Mouse (Mus musculus): ENCODE data around the gene Adamts2. TPM values are rescaled to one million over a fixed set of nuclear protein-coding genes. Genes with fewer than 3 reads are reported as not detected.

Adamts2 gene
- polyA plus RNA-seq, 1 experiment: 2.9 TPM

DNA sequence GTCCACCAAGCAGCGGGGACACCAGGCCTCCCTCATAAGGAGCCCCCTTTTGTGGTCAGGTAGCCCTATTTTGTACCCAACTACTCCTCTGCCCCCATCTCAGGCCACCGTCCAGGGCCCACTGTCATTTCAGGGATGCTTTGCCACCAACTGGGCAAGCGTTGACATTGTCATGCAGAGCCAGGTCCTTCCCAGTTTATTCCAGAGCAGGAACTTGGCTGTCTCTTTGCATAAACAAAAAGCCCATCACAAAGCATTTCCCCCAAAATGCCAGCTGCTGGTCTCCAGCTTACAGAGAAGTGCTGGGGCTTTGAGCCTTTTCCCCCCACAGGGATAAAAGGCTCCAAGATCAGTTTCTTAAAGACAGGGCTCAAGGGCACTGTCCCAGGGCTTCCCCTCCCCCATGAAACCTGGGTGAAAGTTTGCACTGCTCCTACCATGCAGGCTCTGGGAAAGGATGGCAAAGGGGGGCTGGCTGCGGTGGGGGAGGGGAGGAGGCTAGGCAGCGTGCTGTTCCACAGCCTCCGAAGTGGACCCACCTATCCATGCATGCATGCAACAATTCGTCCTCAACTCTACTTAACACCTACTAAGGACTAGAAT is 149.2 kb downstream of the Adamts2 start:
- TF ChIP-seq CTCF (IDR thresholded peaks at IDR 0.05; ENCODE audit: control insufficient read depth, insufficient read depth, insufficient read length) (no peak), MYOG (IDR thresholded peaks at IDR 0.05; ENCODE audit: control insufficient read depth, extremely low read depth, insufficient read length) (no peak), MYOD1 (IDR thresholded peaks at IDR 0.05; ENCODE audit: control insufficient read depth, insufficient read length, low read depth) (no peak), USF1 (IDR thresholded peaks at IDR 0.05; ENCODE audit: low read depth) (no peak), MAX (IDR thresholded peaks at IDR 0.05) (no peak), FOSL1 (IDR thresholded peaks at IDR 0.05; ENCODE audit: insufficient read depth, low read length, poor library complexity, severe bottlenecking) (no peak), CEBPB (IDR thresholded peaks at IDR 0.05; ENCODE audit: low read depth) (no peak)
- Histone ChIP-seq H3ac (ENCODE audit: control insufficient read depth, insufficient read length, low read depth) (no peak overlapping the region), H3K36me3 (ENCODE audit: control insufficient read depth, insufficient read depth) (no peaks in the 10 kb centered on the region), H3K27me3 (ENCODE audit: control insufficient read depth, insufficient read depth, insufficient read length) (no peaks in the 10 kb centered on the region), H3K79me2 (ENCODE audit: control insufficient read depth, insufficient read depth) (no peaks in the 10 kb centered on the region), H3K79me3 (ENCODE audit: low read depth) (no peaks in the 10 kb centered on the region), H3K4me3 (ENCODE audit: insufficient read depth, poor library complexity, severe bottlenecking) (no peak overlapping the region)

DNA sequence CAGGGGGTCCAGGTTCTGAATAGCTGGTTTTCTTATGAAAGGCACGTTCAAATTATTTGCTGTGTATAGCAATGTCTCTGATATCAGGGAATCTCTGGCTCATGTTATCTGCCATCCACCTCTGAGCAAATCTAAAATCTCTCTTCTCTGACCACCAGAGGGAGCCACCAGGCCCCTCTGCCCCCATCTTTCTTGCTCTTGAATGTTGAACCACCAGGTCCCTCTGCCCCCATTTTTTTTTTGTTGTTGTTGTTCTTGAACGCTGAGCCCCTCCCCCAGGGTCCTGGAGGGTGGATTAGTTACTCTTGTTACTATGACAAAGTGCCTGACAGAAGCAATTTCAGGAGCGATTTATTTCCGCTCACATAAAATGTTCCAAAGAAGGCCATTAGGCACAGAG is 155.9 kb downstream of the Adamts2 start:
- no peaks in the 10 kb centered on the region for H3K27me3 ChIP-seq (ENCODE audit: control insufficient read depth, insufficient read depth, insufficient read length)
- H3K4me3 ChIP-seq (ENCODE audit: insufficient read depth, poor library complexity, severe bottlenecking): no peak overlapping the region
- H3K36me3 ChIP-seq (ENCODE audit: control insufficient read depth, insufficient read depth): no peaks in the 10 kb centered on the region
- no peaks in the 10 kb centered on the region for H3K79me2 ChIP-seq (ENCODE audit: control insufficient read depth, insufficient read depth)
- H3ac ChIP-seq (ENCODE audit: control insufficient read depth, insufficient read length, low read depth): no peak overlapping the region
- no peaks in the 10 kb centered on the region for H3K79me3 ChIP-seq (ENCODE audit: low read depth)
- TF ChIP-seq MYOD1 (IDR thresholded peaks at IDR 0.05; ENCODE audit: control insufficient read depth, insufficient read length, low read depth) (no peak), FOSL1 (IDR thresholded peaks at IDR 0.05; ENCODE audit: insufficient read depth, low read length, poor library complexity, severe bottlenecking) (no peak), USF1 (IDR thresholded peaks at IDR 0.05; ENCODE audit: low read depth) (no peak), CTCF (IDR thresholded peaks at IDR 0.05; ENCODE audit: control insufficient read depth, insufficient read depth, insufficient read length) (no peak), MAX (IDR thresholded peaks at IDR 0.05) (no peak), CEBPB (IDR thresholded peaks at IDR 0.05; ENCODE audit: low read depth) (no peak), MYOG (IDR thresholded peaks at IDR 0.05; ENCODE audit: control insufficient read depth, extremely low read depth, insufficient read length) (no peak)

DNA sequence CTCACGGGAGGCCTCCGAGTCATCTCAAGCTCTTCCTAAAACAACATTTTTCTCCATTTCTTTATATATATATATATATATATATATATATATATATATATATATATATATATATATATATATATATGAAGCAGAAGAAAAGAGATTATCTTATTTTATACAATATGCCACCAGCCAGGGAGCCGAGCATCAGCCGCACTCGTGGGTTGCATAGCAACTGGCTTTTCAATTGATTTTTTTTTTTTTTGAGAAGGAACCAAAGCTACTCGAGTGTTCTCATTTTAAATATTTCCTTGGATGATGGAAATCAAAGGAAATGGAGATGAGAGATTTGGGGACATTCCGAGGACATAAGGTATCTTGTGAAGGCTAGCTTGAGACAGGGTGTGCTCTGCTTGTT is 164.6 kb downstream of the Adamts2 start:
- Histone ChIP-seq H3K79me2 (ENCODE audit: control insufficient read depth, insufficient read depth) (no peaks in the 10 kb centered on the region), H3K4me3 (ENCODE audit: insufficient read depth, poor library complexity, severe bottlenecking) (no peak overlapping the region), H3ac (ENCODE audit: control insufficient read depth, insufficient read length, low read depth) (no peak overlapping the region), H3K36me3 (ENCODE audit: control insufficient read depth, insufficient read depth) (no peaks in the 10 kb centered on the region), H3K27me3 (ENCODE audit: control insufficient read depth, insufficient read depth, insufficient read length) (no peaks in the 10 kb centered on the region), H3K79me3 (ENCODE audit: low read depth) (no peaks in the 10 kb centered on the region)
- TF ChIP-seq USF1 (IDR thresholded peaks at IDR 0.05; ENCODE audit: low read depth): no peak
- no peak for TF ChIP-seq FOSL1 (IDR thresholded peaks at IDR 0.05; ENCODE audit: insufficient read depth, low read length, poor library complexity, severe bottlenecking)
- no peak for TF ChIP-seq CTCF (IDR thresholded peaks at IDR 0.05; ENCODE audit: control insufficient read depth, insufficient read depth, insufficient read length)
- TF ChIP-seq MAX (IDR thresholded peaks at IDR 0.05): no peak
- TF ChIP-seq MYOG (IDR thresholded peaks at IDR 0.05; ENCODE audit: control insufficient read depth, extremely low read depth, insufficient read length): no peak
- TF ChIP-seq MYOD1 (IDR thresholded peaks at IDR 0.05; ENCODE audit: control insufficient read depth, insufficient read length, low read depth): no peak
- TF ChIP-seq CEBPB (IDR thresholded peaks at IDR 0.05; ENCODE audit: low read depth): no peak

DNA sequence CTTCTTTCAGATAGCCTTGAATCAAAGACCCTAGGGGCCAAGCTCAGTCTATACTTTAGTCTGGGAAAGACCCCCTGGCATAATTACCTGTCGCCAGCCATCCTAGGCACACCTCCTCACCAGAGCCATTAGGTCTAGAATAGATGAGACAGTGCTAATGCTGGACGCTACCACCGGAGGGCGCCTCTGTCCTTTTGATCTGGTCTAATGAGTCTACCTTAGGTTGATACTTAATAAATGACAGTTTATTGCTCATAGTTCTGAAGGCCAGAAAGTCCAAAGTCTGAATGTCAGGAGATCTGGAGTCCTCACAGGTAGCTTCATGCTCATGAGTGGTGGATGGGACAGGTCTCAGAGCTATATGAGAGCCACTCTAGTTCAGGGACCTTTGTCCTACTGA is 165.2 kb downstream of the Adamts2 start:
- TF ChIP-seq CTCF (IDR thresholded peaks at IDR 0.05; ENCODE audit: control insufficient read depth, insufficient read depth, insufficient read length) (peak; percentile 44), MAX (IDR thresholded peaks at IDR 0.05) (no peak)
- no peak overlapping the region for H3ac ChIP-seq (ENCODE audit: control insufficient read depth, insufficient read length, low read depth)

DNA sequence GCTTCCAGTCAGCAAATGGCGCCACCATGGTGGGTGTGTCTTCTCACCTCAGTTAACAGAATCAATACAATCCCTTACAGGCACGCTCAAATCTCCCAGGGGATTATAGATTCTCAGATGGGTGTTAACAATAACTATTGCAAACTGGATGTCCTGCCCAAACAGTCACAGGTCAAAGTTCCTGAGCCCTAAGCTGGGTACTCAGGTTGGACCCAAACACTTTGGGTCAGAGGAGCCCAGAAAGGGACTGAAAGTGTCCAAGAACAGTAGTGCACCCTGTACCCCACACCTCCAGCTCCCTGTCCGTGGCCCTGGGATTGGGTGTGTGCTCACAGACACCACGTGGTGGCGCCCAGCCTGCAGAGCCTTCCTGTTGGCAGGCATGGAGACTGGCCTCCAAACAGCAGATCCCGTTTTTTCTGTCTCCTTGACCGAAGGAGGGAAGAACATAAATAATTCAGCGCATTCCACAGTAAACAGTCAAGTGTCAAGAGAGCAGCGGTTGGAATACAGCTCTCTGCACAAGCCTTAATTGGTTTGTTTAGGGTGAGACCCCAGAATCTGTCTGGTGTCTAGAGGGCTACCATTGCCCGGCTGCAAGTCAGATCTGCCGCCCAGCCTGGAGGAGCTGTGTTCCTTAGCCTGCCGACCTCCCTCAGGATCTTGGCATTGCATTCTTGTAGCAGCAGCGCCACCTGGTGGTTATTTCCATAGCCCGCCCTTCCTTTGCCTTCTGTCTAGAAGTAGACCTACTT is 167.3 kb downstream of the Adamts2 start:
- H3K4me3 ChIP-seq (ENCODE audit: insufficient read depth, poor library complexity, severe bottlenecking): no peak overlapping the region
- no peaks in the 10 kb centered on the region for H3K79me2 ChIP-seq (ENCODE audit: control insufficient read depth, insufficient read depth)
- H3K27me3 ChIP-seq (ENCODE audit: control insufficient read depth, insufficient read depth, insufficient read length): no peaks in the 10 kb centered on the region
- H3K79me3 ChIP-seq (ENCODE audit: low read depth): no peaks in the 10 kb centered on the region
- no peak overlapping the region for H3ac ChIP-seq (ENCODE audit: control insufficient read depth, insufficient read length, low read depth)
- no peaks in the 10 kb centered on the region for H3K36me3 ChIP-seq (ENCODE audit: control insufficient read depth, insufficient read depth)
- no peak for TF ChIP-seq FOSL1 (IDR thresholded peaks at IDR 0.05; ENCODE audit: insufficient read depth, low read length, poor library complexity, severe bottlenecking)
- TF ChIP-seq USF1 (IDR thresholded peaks at IDR 0.05; ENCODE audit: low read depth): peak; percentile 34
- no peak for TF ChIP-seq MYOG (IDR thresholded peaks at IDR 0.05; ENCODE audit: control insufficient read depth, extremely low read depth, insufficient read length)
- TF ChIP-seq MAX (IDR thresholded peaks at IDR 0.05): peak; percentile 33
- peak; percentile 84 for TF ChIP-seq CTCF (IDR thresholded peaks at IDR 0.05; ENCODE audit: control insufficient read depth, insufficient read depth, insufficient read length)
- no peak for TF ChIP-seq CEBPB (IDR thresholded peaks at IDR 0.05; ENCODE audit: low read depth)

More for the DNA sequence above, 165.2 kb downstream of the Adamts2 start:
- H3K79me2 ChIP-seq (ENCODE audit: control insufficient read depth, insufficient read depth): no peaks in the 10 kb centered on the region
- H3K27me3 ChIP-seq (ENCODE audit: control insufficient read depth, insufficient read depth, insufficient read length): no peaks in the 10 kb centered on the region
- no peaks in the 10 kb centered on the region for H3K36me3 ChIP-seq (ENCODE audit: control insufficient read depth, insufficient read depth)
- H3K79me3 ChIP-seq (ENCODE audit: low read depth): no peaks in the 10 kb centered on the region
- H3K4me3 ChIP-seq (ENCODE audit: insufficient read depth, poor library complexity, severe bottlenecking): no peak overlapping the region

Measured in C2C12 (cell line).